Mouse (Mus musculus) lung, adult 2 months (tissue): ENCODE data around the gene Mrpl40.

Source experiments
- CTCF ChIP-seq: fragments of 200-500 bp; IDR thresholded peaks from 2 replicates; pipeline ENCODE4 v1.5.1; 2011; ENCODE audit warnings: mild to moderate bottlenecking, low read length, control low read depth; ENCODE audit not compliant: insufficient read depth
- POLR2A ChIP-seq: fragments of 200-500 bp; IDR thresholded peaks from 2 replicates; pipeline ENCODE4 v1.6.1; 2011; ENCODE audit warnings: low read depth, mild to moderate bottlenecking, control low read depth, low read length, borderline replicate concordance; ENCODE audit errors: extremely low read depth

DNA sequence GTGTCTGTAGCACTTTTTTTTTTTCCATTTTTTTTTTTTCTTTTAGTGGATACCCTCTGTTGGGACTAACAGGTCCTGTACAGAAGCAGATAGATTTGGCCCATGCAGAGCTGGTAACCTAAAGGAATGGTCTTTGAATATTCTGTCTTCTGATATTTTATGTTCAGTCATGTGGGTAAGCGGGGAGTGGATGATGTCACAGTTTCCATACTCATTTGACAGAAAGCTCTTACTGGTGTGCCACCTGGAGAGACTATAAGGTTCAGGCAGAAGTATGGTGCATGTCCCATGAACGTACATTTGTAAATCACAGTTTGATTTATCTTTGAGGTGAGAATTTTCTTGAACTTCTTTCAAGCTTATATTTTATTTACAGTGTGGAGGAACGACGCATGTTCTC, 39.4 kb upstream of the Mrpl40 start:
- TF ChIP-seq CTCF, result no peak
- TF ChIP-seq POLR2A, result no peak
